Mouse (Mus musculus) neural tube, embryonic 11.5 days (tissue): Measurements from ENCODE around the gene Tle6. TPM values are rescaled to one million over a fixed set of nuclear protein-coding genes. Genes with fewer than 3 reads are reported as not detected.

Experiments used
- ATAC-seq: fragments of 200-750 bp; cut with Nextera tagmentation; 2 replicates; pipeline ENCODE4 v1.8.0; 2017; ENCODE audit warnings: moderate number of reproducible peaks, mild to moderate bottlenecking, moderate TSS enrichment, moderate library complexity; ENCODE audit not compliant: insufficient read depth, low FRiP score, low TSS enrichment
- DNase-seq: peaks from one replicate; pipeline ENCODE4 v3.0.0-alpha.2; 2015; ENCODE audit warnings: low spot score
- H3K27ac ChIP-seq: fragments of 300-500 bp; sonication (generic); 2 replicates; pipeline ENCODE4 v1.5.1; 2014; ENCODE audit warnings: low read depth, mild to moderate bottlenecking, low read length
- H3K27me3 ChIP-seq: fragments of 300-500 bp; sonication (generic); 2 replicates; pipeline ENCODE4 v1.6.1; 2014; ENCODE audit warnings: mild to moderate bottlenecking, low read length, mixed read lengths; ENCODE audit not compliant: control insufficient read depth, insufficient read depth
- H3K36me3 ChIP-seq: fragments of 300-500 bp; sonication (generic); 2 replicates; pipeline ENCODE4 v1.6.1; 2014; ENCODE audit warnings: mild to moderate bottlenecking, low read length, moderate library complexity, mixed read lengths; ENCODE audit not compliant: control insufficient read depth, insufficient read depth
- H3K4me1 ChIP-seq: fragments of 300-500 bp; sonication (generic); 2 replicates; pipeline ENCODE4 v1.6.1; 2014; ENCODE audit warnings: low read length, mixed read lengths; ENCODE audit not compliant: control insufficient read depth, insufficient read depth
- H3K4me2 ChIP-seq: fragments of 300-500 bp; sonication (generic); 2 replicates; pipeline ENCODE4 v1.6.1; 2014; ENCODE audit warnings: low read depth, mild to moderate bottlenecking, moderate library complexity
- H3K4me3 ChIP-seq: fragments of 300-500 bp; sonication (generic); 2 replicates; pipeline ENCODE4 v1.5.1; 2014; ENCODE audit warnings: low read depth, low read length
- H3K9ac ChIP-seq: fragments of 300-500 bp; sonication (generic); 2 replicates; pipeline ENCODE4 v1.6.1; 2014; ENCODE audit warnings: mild to moderate bottlenecking, low read length
- H3K9me3 ChIP-seq: fragments of 300-500 bp; sonication (generic); 2 replicates; pipeline ENCODE4 v1.6.1; 2016; ENCODE audit warnings: low read length; ENCODE audit not compliant: control insufficient read depth
- WGBS: fragments of 180-500 bp; shearing (Covaris S2); extraction: QIAGEN DNeasy Blood & Tissue Kit; methylation state at CpG from one replicate; pipeline ENCODE4 v1.1.7; 2014; 5-methylcytosine and 5-hydroxymethylcytosine counted together
- polyA plus RNA-seq: library from polyadenylated mRNA; unstranded; fragments of >200 nt; fragmentation: Nextera tagmentation; extraction: Ambion mirVana; gene quantifications from 2 replicates; pipeline ENCODE4 v1.2.1, GENCODE M21; 2014

Tle6 gene
- polyA plus RNA-seq, 1 experiment from 2014 or later: 6.4 TPM

- WGBS: 2% methylated on average over 9 of the region's 9 CpGs
- H3K4me3 ChIP-seq: no peak overlapping the region
- no peak overlapping the region for H3K9ac ChIP-seq
- no peak for DNase-seq
- H3K4me1 ChIP-seq: peaks cover 35% of the 10 kb centered on the region
- H3K27me3 ChIP-seq: peaks cover 52% of the 10 kb centered on the region
- ATAC-seq: no peak
- H3K9me3 ChIP-seq: no peaks in the 10 kb centered on the region
- H3K4me2 ChIP-seq: peak overlapping the region; percentile 21
- H3K36me3 ChIP-seq: no peaks in the 10 kb centered on the region
- no peak overlapping the region for H3K27ac ChIP-seq
Observed at GRCm38 (mm10) chr10:81572133-81572671, 28.7 kb downstream of the Tle6 start.

GRCm38 (mm10) chr10:81571501-81571876 lies 29.4 kb downstream of the Tle6 start:
- Histone ChIP-seq H3K4me2 (peak overlapping the region; percentile 47), H3K9ac (no peak overlapping the region), H3K36me3 (no peaks in the 10 kb centered on the region), H3K4me1 (peaks cover 35% of the 10 kb centered on the region), H3K9me3 (no peaks in the 10 kb centered on the region), H3K27me3 (peaks cover 48% of the 10 kb centered on the region), H3K27ac (no peak overlapping the region), H3K4me3 (peak overlapping the region; percentile 26)
- ATAC-seq (peak; percentile 92), DNase-seq (peak; percentile 95)
- 0% methylated on average over 18 of the region's 18 CpGs for WGBS

- H3K27ac ChIP-seq: 0 out of 2 replicates have a peak overlapping the region, but pooled peaks have one; percentile 23
- no peaks in the 10 kb centered on the region for H3K9me3 ChIP-seq
- peaks cover 47% of the 10 kb centered on the region for H3K27me3 ChIP-seq
- no peaks in the 10 kb centered on the region for H3K36me3 ChIP-seq
- H3K4me1 ChIP-seq: peaks cover 35% of the 10 kb centered on the region
- H3K4me3 ChIP-seq: peak overlapping the region; percentile 26
- ATAC-seq: peak; percentile 68
- peak overlapping the region; percentile 47 for H3K4me2 ChIP-seq
- WGBS: under 1% methylated on average over 32 of the region's 34 CpGs
- peak; percentile 97 for DNase-seq
- no peak overlapping the region for H3K9ac ChIP-seq
Observed at GRCm38 (mm10) chr10:81570831-81571500, 29.9 kb downstream of the Tle6 start.

GRCm38 (mm10) chr10:81570238-81570800 lies 30.6 kb downstream of the Tle6 start:
- Histone ChIP-seq H3K27me3 (peaks cover 46% of the 10 kb centered on the region), H3K9me3 (no peaks in the 10 kb centered on the region), H3K36me3 (peaks cover 5% of the 10 kb centered on the region), H3K9ac (no peak overlapping the region), H3K4me1 (peaks cover 31% of the 10 kb centered on the region), H3K4me3 (peak overlapping the region; percentile 26; the same call in 1 of the 2 replicates), H3K27ac (0 out of 2 replicates have a peak overlapping the region, but pooled peaks have one; percentile 23), H3K4me2 (peak overlapping the region; percentile 47)
- DNase-seq (peak; percentile 33), ATAC-seq (peak; percentile 17; the same call in 1 of the 2 replicates)
- WGBS: under 1% methylated on average over 10 of the region's 11 CpGs

GRCm38 (mm10) chr10:81569507-81570237 lies 31.2 kb downstream of the Tle6 start:
- ATAC-seq (no peak), DNase-seq (peak; percentile 41)
- Histone ChIP-seq H3K4me1 (peaks cover 27% of the 10 kb centered on the region), H3K27ac (0 out of 2 replicates have a peak overlapping the region, but pooled peaks have one; percentile 23), H3K9ac (no peak overlapping the region), H3K9me3 (no peaks in the 10 kb centered on the region), H3K4me2 (no peak overlapping the region), H3K36me3 (peaks cover 9% of the 10 kb centered on the region), H3K27me3 (peaks cover 46% of the 10 kb centered on the region), H3K4me3 (no peak overlapping the region)
- WGBS: 49% methylated on average over 9 of the region's 9 CpGs

GRCm38 (mm10) chr10:81568381-81569191 lies 32.3 kb downstream of the Tle6 start:
- Histone ChIP-seq H3K36me3 (peaks cover 9% of the 10 kb centered on the region), H3K4me2 (peak overlapping the region; percentile 8; the same call in 1 of the 2 replicates), H3K27me3 (peaks cover 39% of the 10 kb centered on the region), H3K9me3 (no peaks in the 10 kb centered on the region), H3K27ac (no peak overlapping the region), H3K4me1 (peaks cover 32% of the 10 kb centered on the region), H3K4me3 (no peak overlapping the region), H3K9ac (peak overlapping the region; percentile 18; the same call in 1 of the 2 replicates)
- WGBS: 14% methylated on average over 16 of the region's 16 CpGs
- DNase-seq: peak; percentile 76
- ATAC-seq: no peak

- Histone ChIP-seq H3K27ac (no peak overlapping the region), H3K36me3 (peaks cover 13% of the 10 kb centered on the region), H3K9ac (no peak overlapping the region), H3K4me2 (no peak overlapping the region), H3K4me1 (peaks cover 38% of the 10 kb centered on the region), H3K4me3 (no peak overlapping the region), H3K9me3 (no peaks in the 10 kb centered on the region), H3K27me3 (peaks cover 22% of the 10 kb centered on the region)
- 34% methylated on average over 20 of the region's 20 CpGs for WGBS
- DNase-seq: no peak
- no peak for ATAC-seq
Observed at GRCm38 (mm10) chr10:81565257-81566228, 35.3 kb downstream of the Tle6 start.
